Mouse (Mus musculus) midbrain, postnatal 0 days (tissue): ENCODE measurements at regions not wholly inside any gene's neighbourhood (a gene's known extent, or its start where the extent isn't known, plus 50 kb on each side); places are given as distances from the start of the nearest gene placed in this dataset.

Experiments used
- ATAC-seq: fragments of 200-750 bp; cut with Nextera tagmentation; 2 replicates; pipeline ENCODE4 v1.8.0; 2017; ENCODE audit warnings: moderate number of reproducible peaks, mild to moderate bottlenecking, moderate TSS enrichment, moderate library complexity; ENCODE audit not compliant: low FRiP score
- DNase-seq: peaks from one replicate; pipeline ENCODE4 v3.0.0-alpha.2; 2015; ENCODE audit warnings: low spot score
- H3K27ac ChIP-seq: fragments of 300-500 bp; sonication (generic); 2 replicates; pipeline ENCODE4 v1.5.1; 2014; ENCODE audit warnings: low read depth, mild to moderate bottlenecking, low read length, mixed read lengths
- H3K27me3 ChIP-seq: fragments of 300-500 bp; sonication (generic); 2 replicates; pipeline ENCODE4 v1.6.1; 2014; ENCODE audit warnings: low read length, control low read depth, mixed read lengths; ENCODE audit not compliant: insufficient read depth
- H3K36me3 ChIP-seq: fragments of 300-500 bp; sonication (generic); 2 replicates; pipeline ENCODE4 v1.6.1; 2014; ENCODE audit warnings: low read length, control low read depth, mixed read lengths; ENCODE audit not compliant: insufficient read depth
- H3K4me1 ChIP-seq: fragments of 300-500 bp; sonication (generic); 2 replicates; pipeline ENCODE4 v1.6.1; 2014; ENCODE audit warnings: mild to moderate bottlenecking, control low read depth, antibody characterized with exemption, low read length, mixed read lengths; ENCODE audit not compliant: insufficient read depth
- H3K4me2 ChIP-seq: fragments of 300-500 bp; sonication (generic); 2 replicates; pipeline ENCODE4 v1.6.1; 2014; ENCODE audit warnings: low read depth, mild to moderate bottlenecking, low read length, mixed read lengths; ENCODE audit not compliant: poor library complexity, severe bottlenecking
- H3K4me3 ChIP-seq: fragments of 300-500 bp; sonication (generic); 2 replicates; pipeline ENCODE4 v1.5.1; 2014; ENCODE audit warnings: low read depth, mild to moderate bottlenecking, low read length, moderate library complexity
- H3K9ac ChIP-seq: fragments of 300-500 bp; sonication (generic); replicated peaks from 2 replicates; pipeline ENCODE4 v1.6.1; 2014; ENCODE audit warnings: mild to moderate bottlenecking, low read length, moderate library complexity, mixed read lengths; ENCODE audit not compliant: poor library complexity, severe bottlenecking
- H3K9me3 ChIP-seq: fragments of 300-500 bp; sonication (generic); 2 replicates; pipeline ENCODE4 v1.6.1; 2016; ENCODE audit warnings: low read length, control low read depth
- CTCF ChIP-seq: IDR thresholded peaks from 2 replicates; pipeline ENCODE4 v1.5.1; 2016; ENCODE audit warnings: antibody characterized with exemption, mild to moderate bottlenecking
- WGBS: fragments of 180-500 bp; shearing (Covaris S2); extraction: QIAGEN DNeasy Blood & Tissue Kit; methylation state at CpG from one replicate; pipeline ENCODE4 v1.1.7; 2014; 5-methylcytosine and 5-hydroxymethylcytosine counted together

GRCm38 (mm10) chr5:47781608-47782007, 201.3 kb upstream of the Slit2 start:
- H3K4me2 ChIP-seq, result no peak overlapping the region
- H3K27me3 ChIP-seq, result no peaks in the 10 kb centered on the region
- no peaks in the 10 kb centered on the region for H3K36me3 ChIP-seq
- no peak overlapping the region for H3K9ac ChIP-seq
- ATAC-seq (no peak), DNase-seq (no peak)
- H3K27ac ChIP-seq, result no peak overlapping the region
- H3K4me1 ChIP-seq, result no peaks in the 10 kb centered on the region
- no peaks in the 10 kb centered on the region for H3K9me3 ChIP-seq
- 81% methylated on average over 5 of the region's 5 CpGs for WGBS
- TF ChIP-seq CTCF, result no peak
- H3K4me3 ChIP-seq, result no peak overlapping the region

GRCm38 (mm10) chr5:47794639-47795272, 188.2 kb upstream of the Slit2 start:
- Histone ChIP-seq H3K27me3 (no peaks in the 10 kb centered on the region), H3K27ac (no peak overlapping the region), H3K4me1 (no peaks in the 10 kb centered on the region), H3K9ac (no peak overlapping the region), H3K9me3 (no peaks in the 10 kb centered on the region), H3K4me2 (no peak overlapping the region), H3K4me3 (no peak overlapping the region), H3K36me3 (no peaks in the 10 kb centered on the region)
- no peak for DNase-seq
- WGBS, result 91% methylated on average over 6 of the region's 6 CpGs
- ATAC-seq, result no peak
- TF ChIP-seq CTCF, result no peak

GRCm38 (mm10) chr5:47795273-47795672, 187.7 kb upstream of the Slit2 start:
- Histone ChIP-seq H3K27me3 (no peaks in the 10 kb centered on the region), H3K4me1 (no peaks in the 10 kb centered on the region), H3K36me3 (no peaks in the 10 kb centered on the region), H3K27ac (no peak overlapping the region), H3K9me3 (no peaks in the 10 kb centered on the region), H3K4me3 (no peak overlapping the region), H3K9ac (no peak overlapping the region), H3K4me2 (no peak overlapping the region)
- DNase-seq (no peak), ATAC-seq (no peak)
- no peak for TF ChIP-seq CTCF
- 92% methylated on average over 3 of the region's 3 CpGs for WGBS

GRCm38 (mm10) chr5:47820936-47821335, 162.0 kb upstream of the Slit2 start:
- H3K4me2 ChIP-seq, result no peak overlapping the region
- no peaks in the 10 kb centered on the region for H3K4me1 ChIP-seq
- H3K4me3 ChIP-seq, result no peak overlapping the region
- no peaks in the 10 kb centered on the region for H3K36me3 ChIP-seq
- no peak overlapping the region for H3K9ac ChIP-seq
- ATAC-seq (no peak), DNase-seq (no peak)
- H3K27me3 ChIP-seq, result no peaks in the 10 kb centered on the region
- no peak for TF ChIP-seq CTCF
- H3K27ac ChIP-seq, result no peak overlapping the region
- WGBS, result 79% methylated on average over 1 of the region's 1 CpGs
- H3K9me3 ChIP-seq, result no peaks in the 10 kb centered on the region

- 89% methylated on average over 3 of the region's 3 CpGs for WGBS
- ATAC-seq, result no peak
Observed at GRCm38 (mm10) chr5:47837998-47838397, 144.9 kb upstream of the Slit2 start.

GRCm38 (mm10) chr5:47869701-47870100, 113.2 kb upstream of the Slit2 start:
- Histone ChIP-seq H3K4me3 (no peak overlapping the region), H3K9ac (no peak overlapping the region), H3K4me1 (no peaks in the 10 kb centered on the region), H3K36me3 (no peaks in the 10 kb centered on the region), H3K4me2 (no peak overlapping the region), H3K27me3 (no peaks in the 10 kb centered on the region), H3K9me3 (no peaks in the 10 kb centered on the region), H3K27ac (no peak overlapping the region)
- DNase-seq (no peak), ATAC-seq (no peak)
- no peak for TF ChIP-seq CTCF
- 34% methylated on average over 5 of the region's 5 CpGs for WGBS

More at GRCm38 (mm10) chr5:47837998-47838397, 144.9 kb upstream of the Slit2 start:
- Histone ChIP-seq H3K4me1 (no peaks in the 10 kb centered on the region), H3K4me3 (no peak overlapping the region), H3K27me3 (no peaks in the 10 kb centered on the region), H3K9me3 (no peaks in the 10 kb centered on the region), H3K36me3 (no peaks in the 10 kb centered on the region), H3K4me2 (no peak overlapping the region), H3K9ac (no peak overlapping the region), H3K27ac (no peak overlapping the region)
- TF ChIP-seq CTCF, result no peak
- no peak for DNase-seq
